ENCODE assay signal across 7 mouse cellular contexts in genomic region chr10:34033630-34034305, GRCm38 (mm10). TPM values are rescaled to one million over a fixed set of nuclear protein-coding genes. Genes with fewer than 3 reads are reported as not detected.
DNase-seq lines count a peak whose midpoint lies in the region; ATAC-seq and TF ChIP-seq lines count a peak whose summit lies in the region.

No protein-coding gene starts in this region.

- no peak overlapping the region for H3K9ac ChIP-seq in embryonic facial prominence, embryonic 12.5 days
- peak overlapping the region; percentile 31; the same call in 1 of the 2 replicates for H3K9ac ChIP-seq in limb, embryonic 14.5 days (ENCODE audit: low read depth, low read length, severe bottlenecking)
- H3K9ac ChIP-seq in midbrain, embryonic 16.5 days (ENCODE audit: low read depth, low read length), result peak overlapping the region; percentile 57

- no peaks in the 10 kb centered on the region; the same call in 1 of the 2 replicates for H3K4me1 ChIP-seq in embryonic facial prominence, embryonic 12.5 days
- 0 out of 2 replicates have a peak, but pooled peaks cover 6% of the 10 kb centered on the region for H3K4me1 ChIP-seq in limb, embryonic 14.5 days (ENCODE audit: control insufficient read depth, insufficient read depth, low read length)
- 0 out of 2 replicates have a peak, but pooled peaks cover 2% of the 10 kb centered on the region for H3K4me1 ChIP-seq in midbrain, embryonic 16.5 days (ENCODE audit: control insufficient read depth, insufficient read depth, low read length)

- H3K4me3 ChIP-seq in embryonic facial prominence, embryonic 12.5 days, result no peak overlapping the region
- H3K4me3 ChIP-seq in limb, embryonic 14.5 days (replicated peaks; ENCODE audit: low read length), result peak overlapping the region; percentile 17
- H3K4me3 ChIP-seq in midbrain, embryonic 16.5 days (ENCODE audit: low read depth, low read length), result peak overlapping the region; percentile 22; the same call in 1 of the 2 replicates

- 19% methylated on average over 22 of the region's 22 CpGs for WGBS in embryonic facial prominence, embryonic 12.5 days
- WGBS in limb, embryonic 14.5 days, result 19% methylated on average over 22 of the region's 22 CpGs
- WGBS in midbrain, embryonic 16.5 days, result 21% methylated on average over 22 of the region's 22 CpGs

- H3K4me2 ChIP-seq in embryonic facial prominence, embryonic 12.5 days (replicated peaks), result peak overlapping the region; percentile 30; the same call in 1 of the 2 replicates
- peak overlapping the region; percentile 43 for H3K4me2 ChIP-seq in limb, embryonic 14.5 days (replicated peaks; ENCODE audit: low read depth, low read length, severe bottlenecking)
- peak overlapping the region; percentile 51 for H3K4me2 ChIP-seq in midbrain, embryonic 16.5 days (ENCODE audit: low read length)

- peak; percentile 86 for ATAC-seq in embryonic facial prominence, embryonic 12.5 days (ENCODE audit: insufficient number of reproducible peaks, insufficient read depth, low FRiP score, low TSS enrichment)
- peak; percentile 62 for ATAC-seq in limb, embryonic 14.5 days (ENCODE audit: low FRiP score, low read depth)
- ATAC-seq in midbrain, embryonic 16.5 days, result peak; percentile 93

- no peaks in the 10 kb centered on the region for H3K27me3 ChIP-seq in embryonic facial prominence, embryonic 12.5 days
- H3K27me3 ChIP-seq in limb, embryonic 14.5 days (ENCODE audit: control insufficient read depth, insufficient read depth, low read length), result no peaks in the 10 kb centered on the region
- H3K27me3 ChIP-seq in midbrain, embryonic 16.5 days (ENCODE audit: control insufficient read depth, insufficient read depth, low read depth, low read length), result no peaks in the 10 kb centered on the region

- no peak overlapping the region for H3K27ac ChIP-seq in embryonic facial prominence, embryonic 12.5 days
- H3K27ac ChIP-seq in limb, embryonic 14.5 days (replicated peaks; ENCODE audit: low read depth, low read length), result no peak overlapping the region
- H3K27ac ChIP-seq in midbrain, embryonic 16.5 days (ENCODE audit: low read length), result no peak overlapping the region

- no peaks in the 10 kb centered on the region for H3K36me3 ChIP-seq in embryonic facial prominence, embryonic 12.5 days
- H3K36me3 ChIP-seq in limb, embryonic 14.5 days (ENCODE audit: control insufficient read depth, insufficient read depth, low read length), result no peaks in the 10 kb centered on the region
- no peaks in the 10 kb centered on the region for H3K36me3 ChIP-seq in midbrain, embryonic 16.5 days (ENCODE audit: control insufficient read depth, insufficient read depth, low read length)

- TF ChIP-seq POLR2A in limb, embryonic 14.5 days (IDR thresholded peaks at IDR 0.05; ENCODE audit: borderline replicate concordance, extremely low read depth, insufficient read depth, insufficient read length), result no peak

- peak; percentile 87 for DNase-seq in adrenal gland, postnatal 10 days
- DNase-seq in heart, adult 8-10 months (ENCODE audit: low spot score), result peak; percentile 57
- DNase-seq in kidney, adult 8-10 months, result peak; percentile 39 to 72
- DNase-seq in limb, embryonic 14.5 days (ENCODE audit: low spot score), result peak; percentile 78
- DNase-seq in spleen, postnatal 14 days (ENCODE audit: low spot score in 2 of 2), result peak; percentile 39 to 64

- no peaks in the 10 kb centered on the region for H3K9me3 ChIP-seq in embryonic facial prominence, embryonic 12.5 days
- no peaks in the 10 kb centered on the region for H3K9me3 ChIP-seq in limb, embryonic 14.5 days (ENCODE audit: control insufficient read depth, low read length)
- no peaks in the 10 kb centered on the region for H3K9me3 ChIP-seq in midbrain, embryonic 16.5 days (replicated peaks; ENCODE audit: control insufficient read depth, low read length, poor library complexity, severe bottlenecking)

RNA-seq across cellular contexts. Expression of gene Trappc3l, which starts 3.6 kb away (rescaled TPM):
- not detected for total RNA-seq in adrenal gland, postnatal 10 days (2021)
- not detected in 2 replicates for polyA plus RNA-seq in embryonic facial prominence, embryonic 12.5 days (2016; fragmentation: Nextera tagmentation; extraction: Ambion mirVana)
- total RNA-seq in heart, adult 8-10 months (2022), result not detected
- polyA plus RNA-seq in limb, embryonic 14.5 days (2012; rRNA removed), result not detected in 2 replicates
- not detected in 2 replicates for polyA plus RNA-seq in limb, embryonic 14.5 days (2014; fragmentation: Nextera tagmentation; extraction: Ambion mirVana)
- not detected in 2 replicates for polyA plus RNA-seq in midbrain, embryonic 16.5 days (2015; fragmentation: Nextera tagmentation; extraction: Ambion mirVana)

RNA-seq across cellular contexts. Expression of gene Calhm4, which starts 10.3 kb away (rescaled TPM):
- not detected for total RNA-seq in adrenal gland, postnatal 10 days (2021)
- polyA plus RNA-seq in embryonic facial prominence, embryonic 12.5 days (2016; fragmentation: Nextera tagmentation; extraction: Ambion mirVana), result not detected in 2 replicates
- total RNA-seq in heart, adult 8-10 months (2022), result not detected
- not detected in 2 replicates for polyA plus RNA-seq in limb, embryonic 14.5 days (2012; rRNA removed)
- polyA plus RNA-seq in limb, embryonic 14.5 days (2014; fragmentation: Nextera tagmentation; extraction: Ambion mirVana), result not detected in 2 replicates
- not detected in 2 replicates for polyA plus RNA-seq in midbrain, embryonic 16.5 days (2015; fragmentation: Nextera tagmentation; extraction: Ambion mirVana)

RNA-seq across cellular contexts. Expression of gene Rwdd1, which starts 14.3 kb away (rescaled TPM):
- 10 to 100 TPM; 93.2 to 93.4 TPM for total RNA-seq in adrenal gland, postnatal 10 days (2021)
- 151 TPM in 2 replicates for polyA plus RNA-seq in embryonic facial prominence, embryonic 12.5 days (2016; fragmentation: Nextera tagmentation; extraction: Ambion mirVana)
- 100 to 1,000 TPM; 111 to 118 (median 114) TPM for total RNA-seq in heart, adult 8-10 months (2022)
- polyA plus RNA-seq in limb, embryonic 14.5 days (2012; rRNA removed), result 55.3 and 86.2 TPM in 2 replicates
- polyA plus RNA-seq in limb, embryonic 14.5 days (2014; fragmentation: Nextera tagmentation; extraction: Ambion mirVana), result 146 and 148 TPM in 2 replicates
- polyA plus RNA-seq in midbrain, embryonic 16.5 days (2015; fragmentation: Nextera tagmentation; extraction: Ambion mirVana), result 118 and 125 TPM in 2 replicates
